In the genomic region with DNA sequence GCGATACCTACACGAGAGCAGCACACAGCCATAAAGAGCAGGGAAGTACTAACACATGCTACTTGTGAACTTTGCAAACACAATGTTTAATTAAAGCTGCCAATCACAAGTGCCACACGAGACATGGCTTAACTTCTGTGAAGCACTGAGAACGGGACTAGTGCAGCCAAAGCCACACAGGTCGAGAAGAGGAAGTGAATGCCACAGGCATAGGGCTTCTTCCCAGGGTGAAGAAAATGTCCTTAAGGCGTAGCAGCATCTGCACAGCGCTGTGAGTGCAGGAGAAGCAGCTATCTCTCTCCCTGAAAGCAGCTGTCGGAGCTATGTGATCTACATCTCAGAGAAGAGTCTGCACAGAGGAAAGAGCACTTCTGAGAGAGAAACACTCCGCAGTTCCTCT, we compare ENCODE assay signal across 18 mouse cellular contexts.
"Had no signal": no experiment of that assay in that cellular context is flagged by ENCODE, and none has a peak within 500 bp of the region (broad histone marks: within the 10 kb centered on the region; RNA-seq: fewer than 3 reads in every experiment).

No protein-coding gene starts in this region.

- H3K9ac ChIP-seq: liver, embryonic 13.5 days; lung, embryonic 14.5 days; midbrain, embryonic 12.5 days; midbrain, embryonic 15.5 days; neural tube, embryonic 13.5 days; stomach, embryonic 15.5 days had no signal

- H3K4me2 ChIP-seq: liver, embryonic 13.5 days; lung, embryonic 14.5 days; midbrain, embryonic 12.5 days; midbrain, embryonic 15.5 days; neural tube, embryonic 13.5 days; stomach, embryonic 15.5 days had no signal

- H3K4me1 ChIP-seq: liver, embryonic 13.5 days; midbrain, embryonic 12.5 days; midbrain, embryonic 15.5 days; stomach, embryonic 15.5 days had no signal

- DNase-seq: kidney, postnatal 25 days; layer of hippocampus, adult 9-11 months; layer of hippocampus, postnatal 36 days; liver, embryonic 13.5 days; lung, embryonic 14.5 days; lung, postnatal 14 days; lung, postnatal 4 days; retina, postnatal 1 day; right cerebral cortex, postnatal 25 days; spleen, adult 18-20 months; thymus, postnatal 25 days had no signal

- ATAC-seq: midbrain, embryonic 15.5 days had no signal

- H3K9me3 ChIP-seq: liver, embryonic 13.5 days; midbrain, embryonic 12.5 days; midbrain, embryonic 15.5 days; neural tube, embryonic 13.5 days; stomach, embryonic 15.5 days had no signal

- H3K27ac ChIP-seq: kidney, postnatal 0 days; layer of hippocampus, adult 2 months; left cerebral cortex, adult 2 months; liver, embryonic 13.5 days; midbrain, embryonic 12.5 days; midbrain, embryonic 15.5 days; neural tube, embryonic 13.5 days; stomach, embryonic 15.5 days had no signal

- H3K4me3 ChIP-seq: layer of hippocampus, adult 2 months; left cerebral cortex, adult 2 months; liver, embryonic 13.5 days; midbrain, embryonic 12.5 days; midbrain, embryonic 15.5 days; neural tube, embryonic 13.5 days; stomach, embryonic 15.5 days had no signal

- H3K27me3 ChIP-seq: liver, embryonic 13.5 days; midbrain, embryonic 12.5 days; midbrain, embryonic 15.5 days; neural tube, embryonic 13.5 days; stomach, embryonic 15.5 days had no signal
